Mouse (Mus musculus) heart, adult 18-20 months (tissue): Measurements from ENCODE around the gene Uvrag. TPM values are rescaled to one million over a fixed set of nuclear protein-coding genes. Genes with fewer than 3 reads are reported as not detected.
A peak's percentile ranks its signal among the peaks of the same experiment; 100 is the strongest.

ENCODE experiments used
- DNase-seq, 2 experiments: peaks; one replicate each; pipeline ENCODE4 v3.0.0; 2021 to 2022; ENCODE audit warnings: mixed read lengths in 1 of 2
- total RNA-seq, 2 experiments: library from RNA; stranded (reverse); gene quantifications; 2 replicates each; pipeline ENCODE4 v1.2.3; 2021

The Uvrag gene
- total RNA-seq, 2 experiments from 2014 or later, result 17.4 to 19.9 TPM

GRCm38 (mm10) chr7:99060476-99060875 is 80.5 kb downstream of the Uvrag start:
- DNase-seq, result no peak

GRCm38 (mm10) chr7:99059934-99060333 is 81.0 kb downstream of the Uvrag start:
- no peak for DNase-seq

DNA sequence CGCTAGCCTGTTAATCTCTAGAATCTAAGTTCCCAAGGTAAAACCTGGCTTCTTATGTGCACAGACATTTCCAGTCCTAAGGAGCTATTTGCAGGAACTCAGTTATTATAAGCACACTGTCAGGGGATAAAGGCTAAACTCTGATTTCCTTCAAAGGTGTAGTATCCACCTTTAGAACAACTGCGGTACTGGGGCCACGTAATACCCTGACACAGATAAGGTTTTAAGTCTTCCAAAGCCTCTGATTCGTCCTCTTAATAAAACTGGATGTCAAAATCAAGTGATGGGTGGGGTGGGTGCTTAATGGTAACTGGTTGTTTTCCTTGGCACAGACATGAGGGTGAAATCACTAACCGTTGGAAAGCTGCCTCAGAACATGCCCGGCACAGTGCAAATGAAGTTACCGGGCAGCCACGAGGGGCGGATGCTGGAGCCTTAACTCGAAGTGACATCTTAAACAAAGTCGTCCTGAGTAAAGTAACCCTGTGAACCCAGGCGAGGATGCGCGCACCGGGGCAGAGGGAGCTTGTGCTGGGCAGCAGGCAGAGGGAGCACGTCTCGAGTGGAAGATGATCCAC is 83.8 kb downstream of the Uvrag start:
- DNase-seq, result peak; percentile 44 to 65

DNA sequence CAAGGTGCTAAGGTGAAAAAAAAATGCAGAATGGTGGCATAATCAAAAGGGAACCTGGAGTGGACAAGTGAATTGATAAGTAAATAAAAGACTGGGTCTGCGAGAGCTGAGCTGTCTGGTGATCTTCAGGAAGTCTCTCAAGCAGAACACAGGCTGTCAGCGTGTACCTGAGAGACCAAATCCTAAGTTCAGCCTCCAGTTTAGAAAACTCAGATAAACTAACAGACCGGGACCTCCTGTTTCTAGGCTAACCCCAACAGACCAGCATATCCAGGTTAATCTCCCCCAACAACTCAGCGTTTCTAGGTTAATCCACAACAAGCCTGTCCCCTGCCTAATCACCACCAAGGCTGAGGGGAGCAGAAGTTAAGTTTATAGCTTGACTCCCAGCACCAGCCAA is 87.3 kb downstream of the Uvrag start:
- no peak for DNase-seq

DNA sequence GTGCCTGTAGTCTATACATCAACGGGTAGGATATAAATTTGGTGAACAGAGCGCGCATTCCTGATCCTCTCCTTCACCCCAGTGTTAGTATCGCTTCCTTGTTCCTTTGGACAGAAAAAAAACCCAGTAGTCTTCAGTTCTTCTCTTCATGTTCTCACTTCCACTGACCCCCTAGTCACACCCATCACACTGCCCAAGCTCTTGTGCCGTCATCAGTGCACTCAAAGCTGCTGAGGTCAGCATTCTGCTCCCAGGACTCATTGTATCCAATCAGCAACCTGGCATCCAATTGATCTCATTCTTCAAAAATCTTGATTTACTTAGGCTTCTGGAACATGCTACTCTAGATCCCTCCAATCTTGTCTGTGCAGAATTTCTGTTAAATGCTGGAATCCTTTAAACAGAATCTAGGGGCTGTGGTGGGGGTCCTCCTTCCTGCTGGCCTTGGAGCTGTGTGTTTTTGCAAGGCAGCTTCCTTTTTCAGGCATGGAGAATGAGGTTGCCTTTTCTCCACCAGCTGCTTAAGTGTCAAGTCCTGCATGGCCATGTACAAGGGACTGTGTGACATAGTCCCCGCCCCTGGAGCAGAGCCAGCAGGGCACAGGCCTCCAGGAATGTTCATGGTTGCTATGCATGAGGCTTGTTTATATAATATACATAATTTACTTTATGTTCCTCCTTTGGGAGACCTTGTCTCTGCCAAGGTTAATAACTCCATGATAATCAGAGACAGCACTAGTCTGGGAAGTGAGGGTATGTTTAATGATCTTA is 88.3 kb downstream of the Uvrag start:
- DNase-seq, result peak in 1 of 2 experiments; percentile 47

DNA sequence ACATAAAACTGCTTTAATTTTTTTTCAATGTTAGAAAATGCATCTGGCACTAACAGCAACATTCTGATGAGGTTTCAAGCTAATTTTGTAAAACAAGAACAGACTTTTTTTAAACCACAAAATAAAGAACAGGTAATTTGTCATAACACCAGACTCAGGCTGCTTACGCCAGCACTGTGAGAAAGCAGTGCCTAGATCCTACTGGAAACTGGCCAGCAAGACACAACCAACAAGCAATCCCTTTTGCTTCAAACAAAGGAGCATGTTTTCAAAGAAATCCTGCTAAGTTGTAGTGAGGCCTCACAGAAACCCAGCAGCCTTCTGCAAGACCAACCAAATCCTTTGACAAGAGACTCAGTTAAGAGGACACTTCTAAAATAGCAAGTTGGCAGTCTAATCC is 90.1 kb downstream of the Uvrag start:
- DNase-seq, result no peak

DNA sequence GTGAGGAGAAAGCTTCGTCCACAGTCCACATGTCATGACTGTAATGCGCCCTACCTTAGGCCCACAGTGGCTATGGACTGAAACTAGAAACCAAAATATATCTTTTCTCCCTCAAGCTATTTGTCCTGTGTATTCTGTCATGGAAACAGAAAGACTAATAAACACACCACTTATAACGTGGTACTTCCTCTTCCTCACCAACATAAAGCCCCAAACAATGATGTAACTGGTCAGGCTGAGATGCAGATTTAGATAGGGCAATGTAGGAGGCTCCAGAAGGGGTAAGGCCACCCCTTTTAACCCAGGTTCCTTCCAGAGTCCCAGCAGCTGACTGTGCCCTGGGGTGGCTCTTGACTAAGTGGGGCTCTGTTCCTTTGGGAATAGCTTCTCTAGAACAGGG is 91.0 kb downstream of the Uvrag start:
- no peak for DNase-seq

DNA sequence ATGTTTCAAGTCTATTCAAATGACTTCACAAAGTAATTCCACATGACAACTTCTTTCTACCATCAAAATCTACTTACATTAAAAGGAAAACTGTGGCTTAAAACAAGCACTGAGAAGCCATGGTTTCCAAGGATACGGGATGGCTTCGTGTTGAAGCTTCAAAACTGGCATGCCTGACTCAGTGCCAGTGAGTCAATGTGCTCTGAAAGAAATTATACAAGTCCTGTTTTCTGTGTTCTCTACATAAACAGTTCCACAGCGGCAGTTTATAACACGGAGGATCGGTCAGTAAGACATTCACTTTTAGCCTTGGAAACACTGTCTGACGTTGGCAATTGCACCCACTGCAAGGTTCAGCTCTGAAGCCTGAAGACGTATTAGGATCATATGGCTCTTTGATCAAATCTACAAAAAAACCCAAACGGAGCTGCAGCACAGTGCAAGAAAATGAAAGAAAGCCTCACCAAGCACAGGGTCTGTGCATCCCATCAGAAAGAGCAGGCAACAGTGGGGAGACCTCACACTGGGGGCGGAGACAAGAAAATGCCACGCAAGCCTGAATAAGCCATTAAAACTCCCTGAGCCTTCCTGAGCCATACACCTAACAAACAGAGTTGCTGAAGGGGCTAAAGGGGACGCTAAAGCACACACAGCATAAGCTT is 94.3 kb downstream of the Uvrag start:
- DNase-seq, result no peak

GRCm38 (mm10) chr7:99045525-99045924 is 95.4 kb downstream of the Uvrag start:
- no peak for DNase-seq

DNA sequence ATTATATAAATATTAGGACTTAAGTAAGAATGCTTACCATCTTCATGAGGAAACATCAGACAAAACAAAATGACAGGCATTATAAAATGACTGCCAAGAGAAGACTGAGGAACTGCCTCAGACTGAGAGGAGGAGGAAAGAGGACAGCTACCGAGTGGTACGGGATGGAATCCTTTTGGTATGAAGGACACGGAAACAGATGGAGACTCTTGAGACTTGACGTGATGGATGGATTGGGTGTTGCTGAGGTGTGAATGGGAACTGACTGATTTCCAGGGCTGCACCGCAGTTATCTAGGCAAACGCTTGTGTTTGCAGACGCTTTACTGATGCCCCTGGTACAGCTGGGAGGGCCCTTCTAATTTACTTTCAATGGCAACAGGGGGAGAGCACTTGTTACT is 97.0 kb downstream of the Uvrag start:
- no peak for DNase-seq

DNA sequence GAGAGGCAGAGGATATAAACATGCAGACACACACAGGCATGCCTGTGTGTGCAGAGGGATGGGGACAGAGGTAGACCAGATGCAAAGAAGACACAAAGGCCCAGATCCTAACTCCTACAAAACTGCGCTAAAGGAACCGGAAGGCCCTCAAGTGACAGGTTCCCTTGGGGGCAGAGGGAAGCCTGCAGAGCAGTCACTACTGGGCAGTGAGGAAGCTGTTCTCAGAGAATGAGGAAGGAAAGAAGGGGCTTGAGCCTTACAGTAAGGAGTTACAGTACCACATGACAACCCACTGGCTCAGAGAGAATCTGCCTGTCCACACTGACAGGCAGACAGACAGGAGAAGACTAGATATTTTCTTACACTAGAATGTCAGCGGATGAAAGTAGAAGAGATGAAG is 97.6 kb downstream of the Uvrag start:
- peak in 1 of 2 experiments; percentile 34 for DNase-seq

GRCm38 (mm10) chr7:99041818-99042217 is 99.1 kb downstream of the Uvrag start:
- DNase-seq, result no peak

DNA sequence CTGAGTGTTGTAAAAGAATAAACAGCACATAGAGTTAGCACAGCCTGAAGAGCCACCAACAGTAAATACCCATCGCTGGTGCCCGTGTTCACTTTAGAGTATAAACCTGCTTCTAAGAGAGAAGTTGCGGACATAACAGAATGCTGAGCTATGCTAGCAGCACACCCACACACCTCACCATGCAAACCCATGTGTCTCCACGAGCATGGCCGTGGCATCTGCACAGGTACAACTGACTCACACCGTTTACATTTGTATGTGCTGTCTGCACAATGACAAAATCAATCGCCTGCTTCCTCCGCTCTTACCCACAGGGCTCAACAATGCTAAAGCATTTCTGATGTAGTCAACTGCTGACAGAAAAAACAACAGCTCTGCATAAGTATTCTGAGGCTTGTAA is 101.0 kb downstream of the Uvrag start:
- DNase-seq, result no peak

DNA sequence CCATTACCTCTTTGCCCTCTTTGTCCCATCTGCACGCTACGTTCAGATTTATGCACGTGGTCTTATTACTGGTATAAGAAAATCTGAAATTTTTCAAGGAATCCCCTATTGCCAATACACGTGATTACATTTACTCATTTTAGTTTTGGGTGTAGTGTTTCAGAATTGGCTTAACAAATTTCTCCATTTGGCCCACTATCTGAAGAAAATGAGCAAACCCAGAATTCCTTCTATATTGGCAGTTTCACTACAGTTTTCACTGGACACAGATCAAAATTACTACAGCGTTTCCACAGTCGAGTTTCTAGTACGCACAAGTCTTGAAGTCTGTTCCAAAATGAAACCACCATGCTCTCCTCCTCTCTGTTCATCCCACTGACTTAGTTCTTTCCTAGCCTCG is 104.7 kb downstream of the Uvrag start:
- DNase-seq, result no peak

DNA sequence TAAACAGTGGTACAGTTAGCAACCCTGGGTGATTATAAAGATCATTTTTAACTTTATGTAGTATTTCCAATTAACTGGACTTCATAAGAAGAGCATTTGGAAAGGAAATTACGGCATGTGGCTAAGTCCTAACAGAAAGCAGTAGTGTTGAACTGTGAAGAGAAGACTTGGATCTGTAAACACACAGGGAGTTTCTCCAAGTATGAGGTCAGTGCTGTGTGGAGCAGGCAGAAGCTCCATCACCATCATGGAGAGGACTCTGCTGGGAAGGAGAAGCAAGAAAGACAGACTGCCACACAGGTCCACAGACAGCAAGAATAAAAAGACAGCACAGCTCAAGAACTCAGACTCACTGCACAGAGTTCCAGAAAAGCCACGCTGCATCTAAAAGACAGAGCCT is 106.0 kb downstream of the Uvrag start:
- peak in 1 of 2 experiments; percentile 53 for DNase-seq

- DNase-seq, result no peak
These were observed 107.1 kb downstream of the Uvrag start for GRCm38 (mm10) chr7:99033838-99034237.

- no peak for DNase-seq
These were observed 107.6 kb downstream of the Uvrag start for GRCm38 (mm10) chr7:99033314-99033713.

DNA sequence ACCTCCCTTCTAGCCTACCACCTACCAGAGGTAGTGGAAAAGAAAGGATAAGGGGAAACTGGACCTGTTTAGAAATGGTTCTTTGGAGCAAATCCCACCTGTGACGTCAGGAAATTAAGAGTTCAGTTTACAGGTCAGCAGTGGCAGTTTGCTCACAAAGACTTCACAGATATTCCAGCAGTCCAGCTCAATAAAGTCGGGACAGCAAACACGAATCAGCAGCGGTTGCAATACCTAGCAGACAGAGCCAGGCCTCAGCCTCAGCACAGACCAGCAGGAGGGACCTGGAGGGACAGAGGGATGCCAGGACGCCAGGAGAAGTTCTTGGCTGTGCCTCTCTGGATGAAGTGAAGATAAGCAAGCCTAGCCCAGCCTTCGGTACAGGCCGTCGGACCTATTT is 108.9 kb downstream of the Uvrag start:
- DNase-seq, result no peak

DNA sequence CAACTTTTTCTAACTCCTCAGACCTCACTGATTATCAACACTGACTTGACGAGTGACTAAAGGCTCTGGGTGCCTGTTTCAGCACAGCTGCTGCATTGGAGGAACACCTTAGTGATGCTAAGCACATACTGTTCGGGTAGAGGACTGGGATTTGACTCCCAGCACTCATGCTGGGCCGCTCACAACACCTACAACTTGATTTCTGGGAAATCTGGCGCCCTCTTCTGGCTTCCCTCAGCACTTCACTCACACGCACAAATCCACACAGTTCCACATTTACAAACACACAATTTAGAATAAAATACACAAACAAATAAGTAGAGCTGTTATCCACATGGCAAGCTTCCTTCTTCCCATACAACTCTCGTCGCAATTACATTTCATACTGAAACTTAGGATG is 112.8 kb downstream of the Uvrag start:
- no peak for DNase-seq

GRCm38 (mm10) chr7:99027185-99027584 is 113.8 kb downstream of the Uvrag start:
- no peak for DNase-seq

DNA sequence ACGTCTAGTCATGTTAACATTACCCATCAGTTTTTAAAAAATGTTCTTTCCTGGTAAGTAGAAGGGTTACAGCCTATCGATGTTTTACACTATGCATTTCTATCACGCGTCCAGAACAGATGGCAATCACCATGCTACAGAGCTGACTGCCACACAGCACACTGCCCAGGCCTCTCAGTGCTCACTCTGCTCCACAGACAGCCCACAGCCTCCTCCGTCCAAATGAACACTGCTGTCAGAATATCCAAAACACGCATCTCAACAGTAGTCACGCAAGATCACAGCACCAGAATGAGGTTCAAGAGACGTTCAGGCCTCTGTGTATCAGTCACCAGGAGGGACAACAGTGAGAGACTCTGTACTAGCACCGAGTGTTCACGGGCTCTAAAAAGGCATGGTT is 115.0 kb downstream of the Uvrag start:
- DNase-seq, result no peak

- DNase-seq, result no peak
These were observed 115.7 kb downstream of the Uvrag start for GRCm38 (mm10) chr7:99025265-99025664.

DNA sequence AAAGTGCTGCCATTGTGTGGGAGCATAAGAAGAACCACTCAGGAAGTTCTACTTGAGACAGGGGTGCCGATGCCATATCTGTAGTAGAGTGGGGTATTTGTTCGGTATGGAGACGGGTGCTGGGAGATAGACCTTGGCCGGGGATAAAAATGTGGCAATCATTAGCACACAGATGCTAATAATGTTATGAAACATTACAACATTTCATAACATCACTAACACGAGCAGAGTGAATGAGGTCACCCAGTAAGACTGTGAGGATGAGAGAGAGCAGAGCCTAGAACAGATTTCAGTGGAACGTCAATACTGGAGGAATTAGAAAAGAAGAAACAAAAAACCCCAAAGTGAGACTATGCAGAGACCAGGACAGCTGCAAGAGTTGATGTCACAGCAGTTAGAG is 116.2 kb downstream of the Uvrag start:
- DNase-seq, result peak; percentile 22 to 35

DNA sequence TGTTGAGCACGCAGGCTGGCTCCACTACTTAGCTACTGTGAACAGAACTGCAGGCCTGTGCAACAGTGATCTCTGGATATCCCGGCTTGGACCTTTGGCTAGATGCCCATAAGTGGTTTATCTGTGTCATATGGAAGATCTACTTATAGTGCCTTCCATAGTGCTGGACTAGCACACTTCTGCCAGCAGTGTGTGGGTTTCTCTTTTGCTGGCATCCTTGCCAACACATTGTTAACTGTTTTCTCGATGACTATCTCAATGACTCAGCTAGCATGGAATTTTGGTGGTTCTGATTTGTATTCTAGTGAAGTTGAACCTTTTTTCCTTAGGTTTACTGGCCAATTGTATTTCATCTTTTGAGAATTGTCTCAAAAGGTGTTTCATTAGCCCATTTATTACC is 117.0 kb downstream of the Uvrag start:
- DNase-seq, result no peak
